Mouse (Mus musculus): ENCODE data around the gene Zcchc2. TPM values are rescaled to one million over a fixed set of nuclear protein-coding genes. Genes with fewer than 3 reads are reported as not detected.

Zcchc2 gene
- polyA plus RNA-seq, 1 experiment from 2014 or later = 3.1 TPM

DNA sequence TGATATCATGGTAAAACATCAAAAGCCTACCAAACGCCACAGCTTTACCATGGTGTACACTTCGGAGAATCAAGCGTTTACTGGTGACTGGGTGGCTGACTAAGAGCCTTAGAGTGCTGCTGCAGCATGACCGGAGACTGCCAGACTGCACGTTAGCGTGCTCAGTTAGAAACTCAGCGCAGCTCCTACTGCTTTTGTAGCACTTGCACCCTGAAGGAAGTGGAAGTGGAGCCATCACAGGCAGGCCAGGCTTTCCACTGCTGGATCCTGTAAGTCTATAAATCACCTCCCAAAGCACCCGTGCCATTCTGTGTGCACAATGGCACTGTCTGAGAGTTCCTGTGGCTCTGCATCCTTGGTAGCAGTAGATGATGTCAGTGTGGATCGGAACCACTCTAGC, 52.0 kb downstream of the Zcchc2 start:
- Histone ChIP-seq H3K4me3 (replicated peaks; ENCODE audit: low read length) (no peak overlapping the region), H3K27me3 (ENCODE audit: control insufficient read depth, insufficient read depth, low read length) (no peaks in the 10 kb centered on the region), H3K9me3 (ENCODE audit: control insufficient read depth, low read length) (no peaks in the 10 kb centered on the region), H3K36me3 (replicated peaks; ENCODE audit: control insufficient read depth, insufficient read depth) (no peaks in the 10 kb centered on the region), H3K27ac (no peak overlapping the region), H3K4me2 (replicated peaks) (no peak overlapping the region), H3K4me1 (replicated peaks; ENCODE audit: control insufficient read depth, insufficient read depth, low read length) (no peaks in the 10 kb centered on the region), H3K9ac (no peak overlapping the region)
- DNase-seq (ENCODE audit: low spot score) (no peak), ATAC-seq (ENCODE audit: low FRiP score) (no peak)
- WGBS = 91% methylated on average over 9 of the region's 9 CpGs

DNA sequence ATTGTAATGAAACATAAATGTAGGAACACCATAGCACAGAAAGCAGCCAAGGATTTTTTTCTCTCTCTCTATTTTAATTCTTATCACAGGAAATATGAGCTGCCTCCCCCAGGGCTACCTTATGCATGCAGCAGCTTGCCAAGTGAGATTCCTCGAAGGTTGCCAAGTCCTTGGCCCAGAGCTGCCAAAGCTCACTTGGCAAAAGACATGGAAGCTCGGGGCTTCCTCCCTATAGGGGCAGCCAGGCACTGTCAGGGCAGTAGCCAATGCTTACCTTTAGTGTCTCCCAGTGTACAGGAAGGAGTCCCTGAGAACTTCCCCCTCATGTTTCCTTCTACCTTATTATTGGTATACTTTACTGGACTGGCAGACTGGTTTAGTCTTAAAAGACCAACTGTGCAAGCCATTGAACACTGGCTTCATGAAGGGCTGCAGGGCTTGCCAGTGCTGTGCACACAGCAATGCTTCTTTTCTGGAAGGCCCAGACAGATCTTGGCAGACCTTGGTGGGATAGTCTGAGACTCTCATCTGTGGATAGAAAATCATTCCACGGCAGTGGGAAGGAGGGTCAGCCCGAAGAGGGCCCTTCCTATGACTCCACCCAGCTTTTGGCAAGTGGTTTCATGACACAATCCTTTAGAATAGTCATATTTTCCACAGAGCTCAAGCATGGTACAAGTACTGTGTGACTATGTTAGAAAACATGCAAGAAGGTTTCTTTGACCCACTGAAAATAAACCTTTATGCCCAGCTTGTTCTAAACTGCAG, 53.0 kb downstream of the Zcchc2 start:
- no peaks in the 10 kb centered on the region for H3K27me3 ChIP-seq (ENCODE audit: control insufficient read depth, insufficient read depth, low read length)
- no peak overlapping the region for H3K27ac ChIP-seq
- H3K4me2 ChIP-seq (replicated peaks) = no peak overlapping the region
- no peak for ATAC-seq (ENCODE audit: low FRiP score)
- H3K9me3 ChIP-seq (ENCODE audit: control insufficient read depth, low read length) = no peaks in the 10 kb centered on the region
- WGBS = 67% methylated on average over 4 of the region's 4 CpGs
- H3K9ac ChIP-seq = no peak overlapping the region
- peak; percentile 39 for DNase-seq (ENCODE audit: low spot score)
- H3K4me3 ChIP-seq (replicated peaks; ENCODE audit: low read length) = no peak overlapping the region
- H3K36me3 ChIP-seq (replicated peaks; ENCODE audit: control insufficient read depth, insufficient read depth) = no peaks in the 10 kb centered on the region
- no peaks in the 10 kb centered on the region for H3K4me1 ChIP-seq (replicated peaks; ENCODE audit: control insufficient read depth, insufficient read depth, low read length)

DNA sequence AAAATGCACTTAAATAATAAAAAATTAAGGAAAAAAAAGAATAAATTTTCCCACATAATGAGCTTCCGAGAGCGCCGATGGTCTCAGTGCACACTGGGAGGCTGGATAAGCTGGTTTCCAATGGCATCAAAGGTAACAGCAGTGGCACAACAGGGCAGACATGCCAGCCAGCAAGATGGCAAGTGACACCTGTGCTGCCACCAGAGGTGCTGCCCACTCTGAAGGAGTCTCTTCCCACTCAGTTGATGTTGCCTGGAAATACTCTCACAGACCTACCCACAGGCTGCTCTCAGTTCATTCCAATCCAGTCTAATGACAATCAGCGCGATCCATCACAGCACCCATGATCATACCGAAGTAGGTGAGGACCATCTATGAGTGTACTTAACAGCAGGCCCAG, 58.8 kb downstream of the Zcchc2 start:
- Histone ChIP-seq H3K4me2 (replicated peaks) (no peak overlapping the region), H3K4me1 (replicated peaks; ENCODE audit: control insufficient read depth, insufficient read depth, low read length) (no peaks in the 10 kb centered on the region), H3K9ac (no peak overlapping the region), H3K4me3 (replicated peaks; ENCODE audit: low read length) (no peak overlapping the region), H3K27me3 (ENCODE audit: control insufficient read depth, insufficient read depth, low read length) (no peaks in the 10 kb centered on the region), H3K36me3 (replicated peaks; ENCODE audit: control insufficient read depth, insufficient read depth) (no peaks in the 10 kb centered on the region), H3K27ac (no peak overlapping the region), H3K9me3 (ENCODE audit: control insufficient read depth, low read length) (no peaks in the 10 kb centered on the region)
- 96% methylated on average over 6 of the region's 6 CpGs for WGBS
- DNase-seq (ENCODE audit: low spot score) (no peak), ATAC-seq (ENCODE audit: low FRiP score) (no peak)

DNA sequence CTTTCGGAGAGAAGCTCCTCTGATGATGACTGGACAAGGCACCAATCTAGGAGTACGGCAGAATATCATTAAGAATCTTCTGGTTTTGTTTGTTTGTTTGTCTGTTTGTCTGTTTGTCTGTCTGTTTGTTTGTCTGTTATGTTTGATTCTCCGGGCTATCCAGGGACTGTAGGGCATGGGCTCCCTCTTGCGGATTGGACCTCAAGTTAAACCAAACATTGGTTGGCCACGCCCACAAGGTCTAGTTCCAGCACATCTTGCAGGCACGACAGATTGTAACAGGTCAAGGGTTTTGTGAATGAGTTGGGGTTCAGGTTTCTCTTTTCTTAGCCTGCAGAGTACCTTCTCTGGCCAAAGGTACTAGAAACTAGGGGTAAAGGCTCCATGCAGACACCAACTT, 64.8 kb downstream of the Zcchc2 start:
- WGBS = 83% methylated on average over 6 of the region's 6 CpGs
- no peak for DNase-seq (ENCODE audit: low spot score)
- no peaks in the 10 kb centered on the region for H3K4me1 ChIP-seq (replicated peaks; ENCODE audit: control insufficient read depth, insufficient read depth, low read length)
- no peaks in the 10 kb centered on the region for H3K27me3 ChIP-seq (ENCODE audit: control insufficient read depth, insufficient read depth, low read length)
- no peak overlapping the region for H3K9ac ChIP-seq
- H3K9me3 ChIP-seq (ENCODE audit: control insufficient read depth, low read length) = no peaks in the 10 kb centered on the region
- no peak overlapping the region for H3K4me2 ChIP-seq (replicated peaks)
- H3K36me3 ChIP-seq (replicated peaks; ENCODE audit: control insufficient read depth, insufficient read depth) = no peaks in the 10 kb centered on the region
- ATAC-seq (ENCODE audit: low FRiP score) = no peak
- H3K4me3 ChIP-seq (replicated peaks; ENCODE audit: low read length) = no peak overlapping the region
- no peak overlapping the region for H3K27ac ChIP-seq

DNA sequence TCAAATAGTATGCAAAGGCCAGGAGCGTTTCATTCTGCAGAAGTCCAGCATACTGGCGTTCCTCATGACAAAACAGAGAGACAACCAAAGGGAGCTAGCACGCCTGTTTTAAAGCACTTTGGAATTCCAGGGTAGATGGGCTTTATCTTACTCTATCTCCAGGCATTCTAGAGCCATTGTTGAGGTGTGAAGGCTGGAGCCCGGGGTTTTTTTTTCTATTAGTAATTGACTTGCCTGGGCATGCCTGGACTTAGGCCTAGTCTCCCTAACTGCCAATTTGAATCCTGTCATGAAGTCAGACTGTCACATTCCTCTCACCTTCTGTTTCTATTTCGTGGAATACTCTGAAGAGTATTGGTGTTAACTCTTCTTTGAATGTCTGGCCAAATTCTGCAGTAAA, 68.1 kb downstream of the Zcchc2 start:
- Histone ChIP-seq H3K36me3 (replicated peaks; ENCODE audit: control insufficient read depth, insufficient read depth) (no peaks in the 10 kb centered on the region), H3K4me3 (replicated peaks; ENCODE audit: low read length) (no peak overlapping the region), H3K4me2 (replicated peaks) (no peak overlapping the region), H3K27ac (no peak overlapping the region), H3K4me1 (replicated peaks; ENCODE audit: control insufficient read depth, insufficient read depth, low read length) (no peaks in the 10 kb centered on the region), H3K9ac (no peak overlapping the region), H3K9me3 (ENCODE audit: control insufficient read depth, low read length) (no peaks in the 10 kb centered on the region), H3K27me3 (ENCODE audit: control insufficient read depth, insufficient read depth, low read length) (no peaks in the 10 kb centered on the region)
- 75% methylated on average over 5 of the region's 5 CpGs for WGBS
- ATAC-seq (ENCODE audit: low FRiP score) = no peak
- DNase-seq (ENCODE audit: low spot score) = no peak

DNA sequence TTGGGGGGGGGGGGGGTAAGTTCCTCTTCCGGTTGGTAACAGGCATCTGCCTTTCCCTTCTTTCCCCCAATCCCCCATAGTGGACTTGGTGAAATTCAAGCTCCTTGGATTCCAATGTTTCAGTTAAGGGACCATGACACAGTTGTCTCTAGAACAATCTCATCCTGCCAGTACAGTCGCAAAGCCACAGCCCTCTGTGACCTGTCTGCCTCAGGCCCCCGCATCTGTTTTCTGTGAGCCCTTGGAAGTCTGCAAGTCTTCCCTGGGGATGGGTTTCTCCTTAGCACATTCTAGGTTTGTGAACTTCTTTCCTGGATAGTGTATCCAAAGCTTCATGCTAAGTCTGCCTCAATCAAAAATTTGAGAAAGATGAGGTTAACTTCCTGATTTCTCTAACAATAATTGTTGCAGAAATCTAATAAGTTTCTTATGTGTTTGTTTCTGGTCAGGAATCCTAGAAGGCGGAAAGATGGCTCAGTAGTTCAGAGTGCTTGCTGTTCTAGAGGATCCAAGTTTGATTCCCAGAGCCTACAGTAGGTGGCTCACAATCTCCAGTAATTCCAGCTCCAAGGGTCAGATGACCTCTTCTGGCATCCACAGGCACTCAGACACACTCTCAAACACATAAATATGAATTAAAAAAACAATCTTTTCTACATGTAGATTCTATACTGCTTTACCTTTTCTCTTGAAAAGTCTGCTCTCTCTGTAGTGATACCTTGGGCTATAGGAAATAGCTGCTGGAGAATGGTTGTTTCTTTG, 69.5 kb downstream of the Zcchc2 start:
- Histone ChIP-seq H3K4me3 (replicated peaks; ENCODE audit: low read length) (no peak overlapping the region), H3K4me2 (replicated peaks) (no peak overlapping the region), H3K27ac (no peak overlapping the region), H3K4me1 (replicated peaks; ENCODE audit: control insufficient read depth, insufficient read depth, low read length) (no peaks in the 10 kb centered on the region), H3K27me3 (ENCODE audit: control insufficient read depth, insufficient read depth, low read length) (no peaks in the 10 kb centered on the region), H3K36me3 (replicated peaks; ENCODE audit: control insufficient read depth, insufficient read depth) (no peaks in the 10 kb centered on the region), H3K9ac (no peak overlapping the region), H3K9me3 (ENCODE audit: control insufficient read depth, low read length) (no peaks in the 10 kb centered on the region)
- DNase-seq (ENCODE audit: low spot score) (no peak), ATAC-seq (ENCODE audit: low FRiP score) (no peak)
- WGBS = 95% methylated on average over 4 of the region's 4 CpGs

DNA sequence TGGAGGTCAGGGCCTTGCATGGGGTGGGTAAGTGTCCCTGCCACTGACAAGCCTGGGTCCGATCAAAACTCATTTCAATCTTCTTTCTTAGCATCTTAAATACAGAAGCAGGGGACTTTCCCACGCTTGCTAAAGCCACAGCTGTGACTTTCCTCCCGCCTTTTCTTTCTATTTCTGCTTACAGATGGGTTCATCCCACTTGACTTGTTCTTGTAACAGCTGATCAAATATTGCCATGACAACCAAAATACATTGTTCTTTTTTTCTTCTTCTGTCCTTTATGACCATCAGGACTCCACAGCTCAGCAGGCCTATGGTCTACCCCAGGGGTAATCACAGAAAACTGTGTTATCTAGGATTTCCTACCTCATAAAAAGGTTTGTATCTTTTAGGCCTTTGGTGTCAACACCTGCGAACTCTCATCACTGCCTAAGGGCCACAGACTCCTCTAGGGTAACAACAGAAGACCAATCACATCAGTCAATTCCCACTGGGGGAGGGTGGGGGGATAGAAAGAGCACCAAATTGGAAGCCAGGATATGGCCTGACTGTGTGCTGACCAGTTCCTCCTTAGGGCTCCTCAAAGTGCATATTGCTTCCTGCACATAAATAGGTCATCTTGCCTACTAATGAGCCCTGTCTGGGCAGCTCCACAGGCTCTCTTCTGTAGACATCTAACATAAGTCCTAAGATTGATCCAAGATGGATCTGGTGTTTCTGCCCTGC, 71.1 kb downstream of the Zcchc2 start:
- Histone ChIP-seq H3K36me3 (replicated peaks; ENCODE audit: control insufficient read depth, insufficient read depth) (no peaks in the 10 kb centered on the region), H3K4me2 (replicated peaks) (no peak overlapping the region), H3K4me3 (replicated peaks; ENCODE audit: low read length) (no peak overlapping the region), H3K9me3 (ENCODE audit: control insufficient read depth, low read length) (no peaks in the 10 kb centered on the region), H3K4me1 (replicated peaks; ENCODE audit: control insufficient read depth, insufficient read depth, low read length) (no peaks in the 10 kb centered on the region), H3K9ac (no peak overlapping the region), H3K27ac (no peak overlapping the region), H3K27me3 (ENCODE audit: control insufficient read depth, insufficient read depth, low read length) (no peaks in the 10 kb centered on the region)
- ATAC-seq (ENCODE audit: low FRiP score) (no peak), DNase-seq (ENCODE audit: low spot score) (no peak)
- 54% methylated on average over 4 of the region's 4 CpGs for WGBS

DNA sequence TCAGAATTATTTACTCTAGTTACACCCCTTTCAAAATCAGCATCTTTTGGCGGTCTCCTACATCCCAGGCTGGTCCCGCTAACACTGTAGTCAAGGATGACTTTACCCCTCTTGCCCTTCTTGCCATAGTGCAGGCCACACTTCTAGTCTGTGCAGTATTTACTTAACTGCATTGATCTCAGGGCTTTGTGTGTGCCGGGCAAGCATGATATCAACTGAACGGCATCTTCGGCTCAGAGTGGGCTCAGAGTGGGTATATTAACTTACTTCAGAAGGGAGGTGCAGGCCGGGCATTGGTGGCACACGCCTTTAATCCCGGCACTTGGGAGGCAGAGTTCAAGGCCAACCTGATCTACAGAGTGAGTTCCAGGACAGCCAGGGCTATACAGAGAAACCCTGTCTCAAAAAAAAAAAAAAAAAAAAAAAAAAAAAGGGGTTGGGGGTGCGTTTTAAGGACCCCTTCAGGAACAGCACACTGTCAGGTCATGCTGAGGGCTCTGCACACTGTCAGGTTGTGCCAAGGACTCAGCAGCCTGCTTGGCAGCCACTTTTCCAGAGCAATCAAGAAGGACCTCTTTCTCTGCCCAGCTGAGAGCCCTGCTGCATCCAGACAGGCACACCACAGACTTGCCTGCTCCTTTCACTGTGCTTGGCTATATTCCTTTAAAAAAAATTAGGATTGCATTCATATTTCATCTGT, 72.8 kb downstream of the Zcchc2 start:
- WGBS = 92% methylated on average over 9 of the region's 9 CpGs
- DNase-seq (ENCODE audit: low spot score) = no peak
- H3K9me3 ChIP-seq (ENCODE audit: control insufficient read depth, low read length) = no peaks in the 10 kb centered on the region
- no peaks in the 10 kb centered on the region for H3K27me3 ChIP-seq (ENCODE audit: control insufficient read depth, insufficient read depth, low read length)
- no peaks in the 10 kb centered on the region for H3K4me1 ChIP-seq (replicated peaks; ENCODE audit: control insufficient read depth, insufficient read depth, low read length)
- ATAC-seq (ENCODE audit: low FRiP score) = no peak
- no peaks in the 10 kb centered on the region for H3K36me3 ChIP-seq (replicated peaks; ENCODE audit: control insufficient read depth, insufficient read depth)
- no peak overlapping the region for H3K4me3 ChIP-seq (replicated peaks; ENCODE audit: low read length)
- H3K9ac ChIP-seq = no peak overlapping the region
- no peak overlapping the region for H3K27ac ChIP-seq
- no peak overlapping the region for H3K4me2 ChIP-seq (replicated peaks)
